Mouse (Mus musculus) Patski (cell line): ENCODE data around the gene Nrip3. TPM values are rescaled to one million over a fixed set of nuclear protein-coding genes. Genes with fewer than 3 reads are reported as not detected.

ENCODE experiments used
- ATAC-seq: fragments of 100-300 bp; one replicate; pipeline ENCODE4 v1.8.0; 2021
- CTCF ChIA-PET: fragments of 350-600 bp; sonication (Branson Sonifier 250); formaldehyde crosslinking; loops from one replicate; lab custom pipeline; 2022; ENCODE audit warnings: inconsistent platforms; lab: Charles Lee
- POLR2A ChIA-PET: fragments of 350-600 bp; sonication (Branson Sonifier 250); formaldehyde crosslinking; loops from one replicate; lab custom pipeline; 2022; ENCODE audit warnings: antibody characterized with exemption, inconsistent platforms; lab: Charles Lee
- DNase-seq: peaks from one replicate; pipeline ENCODE4 v3.0.0-alpha.2; 2011; ENCODE audit warnings: low read depth, low spot score
- H3K27me3 ChIP-seq: fragments of 371-371 bp; one replicate; pipeline ENCODE4 v1.5.1; 2021
- CTCF ChIP-seq: fragments of 100-300 bp; IDR thresholded peaks from one replicate; pipeline ENCODE4 v1.5.1; 2021
- in situ Hi-C: fragments of 300-500 bp; cut with MboI; formaldehyde crosslinking; loops from 3 replicates; pipeline ENCODE4 v1.11.1; 2018; ENCODE audit warnings: low pct_unique_long_range_greater_than_20kb, mixed read lengths
- polyA plus RNA-seq: library from polyadenylated mRNA; unstranded; gene quantifications from one replicate; pipeline ENCODE4 v1.2.3, GENCODE M21; 2021

Nrip3 gene
- polyA plus RNA-seq: 0.54 TPM

GRCm38 (mm10) chr7:109781470-109782203, at the start of gene Nrip3:
TSS of gene Nrip3 (minus strand) at chr7:109782025.
- ATAC-seq: peak; percentile 48
- no peak for DNase-seq
- in situ Hi-C loops: no loop called here
- no peak for TF ChIP-seq CTCF
- peaks cover 21% of the 10 kb centered on the region for H3K27me3 ChIP-seq
- CTCF ChIA-PET: interaction anchor here (0.6 kb wide), 1 partner anchor 11 kb away, joined by 3 read pairs; no protein-coding TSS in a partner anchor
- POLR2A ChIA-PET: interaction anchor here (1.0 to 3.0 kb wide), 2 partner anchors 12 to 14 kb away, joined by 3 to 9 read pairs; no protein-coding TSS in a partner anchor

DNA sequence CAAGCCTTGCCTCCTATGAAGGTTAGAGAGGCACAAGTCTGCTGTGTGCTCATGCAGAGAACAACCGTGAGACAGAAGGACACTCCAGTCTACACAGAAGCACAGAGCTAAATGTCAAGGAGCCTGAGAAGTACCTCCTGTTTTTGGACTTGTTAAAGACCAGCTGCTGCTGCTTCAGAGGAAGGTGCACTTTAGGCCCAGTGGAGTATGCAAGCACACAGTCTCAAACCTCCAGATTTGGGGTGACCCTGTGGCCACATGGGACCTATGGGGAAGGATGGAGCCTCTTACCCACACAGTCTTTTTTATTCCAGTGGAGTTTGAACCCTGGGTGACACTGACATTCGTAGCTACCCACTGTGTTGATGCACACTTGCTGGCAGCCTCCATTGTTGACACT, 49.6 kb upstream of the Nrip3 start:
- in situ Hi-C loops: no loop called here
- H3K27me3 ChIP-seq: peaks cover 5% of the 10 kb centered on the region
- no peak for DNase-seq
- no peak for TF ChIP-seq CTCF
- POLR2A ChIA-PET: no interaction called here
- CTCF ChIA-PET: interaction anchor here (1.4 kb wide), 1 partner anchor 20 kb away, joined by 4 read pairs; no protein-coding TSS in a partner anchor
- ATAC-seq: no peak

GRCm38 (mm10) chr7:109826911-109827310, 45.1 kb upstream of the Nrip3 start:
- ChIA-PET POLR2A (interaction anchor here (0.6 kb wide), 1 partner anchor 13 kb away, joined by 5 read pairs; no protein-coding TSS in a partner anchor), CTCF (interaction anchor here (1.6 kb wide), 1 partner anchor 18 kb away, joined by 4 read pairs; no protein-coding TSS in a partner anchor)
- no peak for TF ChIP-seq CTCF
- DNase-seq (no peak), ATAC-seq (no peak)
- in situ Hi-C loops: no loop called here
- no peaks in the 10 kb centered on the region for H3K27me3 ChIP-seq

DNA sequence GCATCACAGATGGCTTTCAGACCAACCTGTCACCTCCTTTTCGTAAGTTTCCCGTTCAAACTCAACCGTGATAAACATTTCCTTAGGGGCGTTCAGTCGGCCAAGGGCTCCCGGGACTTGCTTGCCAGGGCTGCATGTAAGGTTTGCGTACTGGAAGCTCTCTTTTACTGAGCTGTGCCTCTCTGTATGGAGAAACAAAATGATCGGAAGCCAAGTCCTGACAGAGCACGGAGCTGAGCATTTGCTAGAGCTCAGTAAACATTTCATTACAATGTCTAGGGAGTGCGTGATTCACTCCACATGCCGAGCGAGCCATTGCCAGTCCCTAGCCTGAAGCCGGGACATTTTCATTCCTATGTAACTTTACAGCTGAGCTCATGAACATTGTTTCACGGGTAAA, 43.5 kb upstream of the Nrip3 start:
- H3K27me3 ChIP-seq: no peaks in the 10 kb centered on the region
- POLR2A ChIA-PET: no interaction called here
- DNase-seq: no peak
- in situ Hi-C loops: no loop called here
- ATAC-seq: no peak
- CTCF ChIA-PET: interaction anchor here (1.1 kb wide), 1 partner anchor 22 kb away, joined by 3 read pairs; no protein-coding TSS in a partner anchor
- no peak for TF ChIP-seq CTCF

- ChIA-PET POLR2A (no interaction called here), CTCF (no interaction called here)
- TF ChIP-seq CTCF: no peak
- ATAC-seq: no peak
- in situ Hi-C loops: no loop called here
- no peaks in the 10 kb centered on the region for H3K27me3 ChIP-seq
- DNase-seq: no peak
Measured at GRCm38 (mm10) chr7:109818600-109818999, 36.8 kb upstream of the Nrip3 start.

- no peaks in the 10 kb centered on the region for H3K27me3 ChIP-seq
- DNase-seq (no peak), ATAC-seq (no peak)
- TF ChIP-seq CTCF: no peak
- in situ Hi-C loops: no loop called here
- POLR2A ChIA-PET: no interaction called here
- CTCF ChIA-PET: no interaction called here
Measured at GRCm38 (mm10) chr7:109817954-109818353, 36.1 kb upstream of the Nrip3 start.

DNA sequence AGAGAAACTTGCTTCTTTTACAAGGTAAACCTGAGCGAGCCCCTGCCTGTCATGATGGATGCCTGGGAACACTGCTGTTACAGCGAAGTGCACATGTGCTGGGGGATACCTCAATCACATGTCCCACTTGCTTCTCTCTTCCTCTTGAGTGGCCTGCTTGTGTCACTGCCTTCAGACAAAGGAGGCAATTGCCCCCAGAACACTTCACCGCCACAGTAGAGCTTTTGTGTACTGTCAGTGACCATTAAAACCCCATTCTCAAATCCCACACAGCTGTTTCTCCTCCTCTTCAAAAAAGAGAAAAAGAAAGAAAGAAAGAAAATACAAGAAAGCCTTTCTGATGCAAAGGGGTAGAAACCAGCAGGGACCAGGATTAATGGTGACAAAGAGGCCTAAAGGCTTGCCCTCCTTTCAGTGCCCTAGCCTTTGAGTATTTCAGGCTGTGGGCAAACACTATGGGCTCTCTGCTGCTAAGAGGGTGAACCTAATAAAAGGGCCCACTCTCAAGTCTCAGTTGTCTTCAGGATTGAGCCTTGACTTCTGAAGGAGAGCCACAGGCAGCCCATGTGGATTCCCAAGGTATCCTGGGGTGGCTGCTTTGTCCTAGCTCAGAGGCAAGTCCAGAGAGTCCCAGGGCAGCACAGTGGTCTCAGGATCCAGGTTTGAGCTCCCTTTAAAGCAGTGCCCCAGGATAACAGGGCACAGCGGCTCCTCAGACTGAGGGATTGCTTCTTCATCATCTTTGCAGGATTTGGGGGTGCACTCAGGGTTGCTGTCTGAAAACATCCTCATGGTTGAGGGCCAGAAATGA, 31.7 kb upstream of the Nrip3 start:
- CTCF ChIA-PET: no interaction called here
- ATAC-seq (no peak), DNase-seq (no peak)
- H3K27me3 ChIP-seq: no peaks in the 10 kb centered on the region
- POLR2A ChIA-PET: no interaction called here
- in situ Hi-C loops: no loop called here
- TF ChIP-seq CTCF: no peak

- no peak for ATAC-seq
- H3K27me3 ChIP-seq: no peaks in the 10 kb centered on the region
- DNase-seq: no peak
- ChIA-PET CTCF (no interaction called here), POLR2A (no interaction called here)
- TF ChIP-seq CTCF: no peak
- in situ Hi-C loops: no loop called here
Measured at GRCm38 (mm10) chr7:109807616-109808485, 26.0 kb upstream of the Nrip3 start.

DNA sequence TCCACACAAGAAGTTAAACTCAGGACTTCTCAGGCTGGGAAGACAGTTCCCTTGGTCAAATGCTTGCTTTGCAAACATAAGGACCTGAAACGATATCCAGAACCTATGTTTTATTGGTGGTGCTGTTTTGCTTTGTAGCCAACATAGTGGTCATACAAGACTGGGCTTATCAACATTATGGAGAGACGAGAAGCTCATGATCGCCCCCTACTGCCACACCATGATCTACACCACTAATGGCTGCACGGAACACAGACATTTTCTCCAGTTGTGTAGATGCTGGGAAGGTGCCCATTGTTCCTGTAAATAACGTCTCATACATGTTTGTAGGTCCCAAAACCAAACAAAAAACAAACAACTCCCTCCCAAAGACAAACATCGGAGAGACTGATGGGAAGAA, 23.0 kb upstream of the Nrip3 start:
- POLR2A ChIA-PET: no interaction called here
- ATAC-seq: no peak
- no peak for DNase-seq
- H3K27me3 ChIP-seq: no peaks in the 10 kb centered on the region
- CTCF ChIA-PET: interaction anchor here (1.4 kb wide), 1 partner anchor 18 kb away, joined by 4 read pairs; no protein-coding TSS in a partner anchor
- in situ Hi-C loops: no loop called here
- TF ChIP-seq CTCF: peak; percentile 47

DNA sequence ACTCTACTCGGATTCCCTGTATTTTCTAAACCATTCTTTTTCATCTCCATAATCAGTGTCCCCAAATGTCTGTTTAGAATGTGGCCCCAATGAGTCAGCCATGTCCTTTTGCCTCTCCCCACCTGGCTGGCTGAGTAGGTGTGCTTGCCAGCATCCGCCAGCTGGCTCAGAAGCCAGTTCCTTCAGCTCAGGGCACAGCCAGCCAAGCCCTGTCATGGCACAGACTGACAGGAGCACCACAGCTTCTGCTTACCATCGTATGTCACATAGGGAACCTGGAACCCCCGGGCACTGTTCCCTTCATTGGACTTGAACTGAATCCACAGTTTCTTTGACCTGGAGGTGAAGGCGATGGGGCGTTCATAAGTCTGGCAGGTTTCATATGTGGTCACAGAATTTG, 22.5 kb upstream of the Nrip3 start:
- CTCF ChIA-PET: interaction anchor here (1.4 to 2.8 kb wide), 2 partner anchors 12 to 18 kb away, joined by 4 to 11 read pairs; no protein-coding TSS in a partner anchor
- DNase-seq: no peak
- POLR2A ChIA-PET: no interaction called here
- TF ChIP-seq CTCF: no peak
- ATAC-seq: no peak
- H3K27me3 ChIP-seq: no peaks in the 10 kb centered on the region
- in situ Hi-C loops: no loop called here
